Mouse (Mus musculus) E14TG2a.4 (cell line): ENCODE data around the gene Ntn1.

Source experiments
- CTCF ChIP-seq: conservative IDR thresholded peaks from 2 replicates; pipeline ENCODE4 v1.5.1; 2014; ENCODE audit warnings: low read length
- NANOG ChIP-seq: IDR thresholded peaks from 2 replicates; pipeline ENCODE4 v1.6.1; 2014; ENCODE audit warnings: borderline replicate concordance, low read length, mixed read lengths
- POU5F1 ChIP-seq: IDR thresholded peaks from 2 replicates; pipeline ENCODE4 v1.6.1; 2014; ENCODE audit warnings: low read length, borderline replicate concordance

- TF ChIP-seq CTCF (no peak), NANOG (no peak), POU5F1 (no peak)
Observed at GRCm38 (mm10) chr11:68330398-68331116, 70.1 kb downstream of the Ntn1 start.
